Mouse (Mus musculus): ENCODE data around the gene 1810024B03Rik. TPM values are rescaled to one million over a fixed set of nuclear protein-coding genes. Genes with fewer than 3 reads are reported as not detected.
"Not testable (repeated sequence)": the region's sequence is repeated elsewhere in the genome, so short reads cannot be mapped to it uniquely, and the experiment has no call there.

Gene 1810024B03Rik
- polyA plus RNA-seq, 1 experiment from 2014 or later, result 2.8 TPM

GRCm38 (mm10) chr2:127217746-127218145 is 9.7 kb upstream of the 1810024B03Rik start:
- H3K4me3 ChIP-seq (ENCODE audit: low read depth, low read length), result no peak overlapping the region

DNA sequence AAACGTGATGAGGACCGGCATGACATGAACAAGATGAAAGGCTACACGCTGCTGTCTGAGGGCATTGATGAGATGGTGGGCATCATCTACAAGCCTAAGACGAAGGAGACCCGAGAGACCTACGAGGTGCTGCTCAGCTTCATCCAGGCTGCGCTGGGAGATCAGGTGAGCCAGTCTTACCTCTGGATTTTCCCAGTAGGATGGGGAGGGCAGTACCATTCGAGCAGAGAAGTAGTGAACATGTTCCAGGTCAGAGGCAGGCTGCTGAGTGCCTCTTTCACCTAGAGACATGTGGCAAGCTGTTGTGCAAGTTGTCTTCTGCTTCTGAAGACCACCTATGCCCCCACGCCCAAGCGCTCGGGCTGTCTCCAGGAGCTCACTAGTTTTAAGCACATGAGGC is 2.6 kb upstream of the 1810024B03Rik start:
- Histone ChIP-seq H3K36me3 (ENCODE audit: insufficient read depth) (peaks cover 64% of the 10 kb centered on the region), H3K4me1 (ENCODE audit: insufficient read depth) (peaks cover 7% of the 10 kb centered on the region; the same call in 1 of the 2 replicates), H3K9me3 (ENCODE audit: low read depth, low read length) (no peaks in the 10 kb centered on the region), H3K4me3 (ENCODE audit: low read depth, low read length) (no peak overlapping the region), H3K27ac (ENCODE audit: low read depth) (no peak overlapping the region), H3K27me3 (ENCODE audit: insufficient read depth, low read length) (no peaks in the 10 kb centered on the region), H3K4me2 (no peak overlapping the region), H3K9ac (no peak overlapping the region)
- WGBS, result 91% methylated on average over 11 of the region's 11 CpGs
- DNase-seq (no peak), ATAC-seq (ENCODE audit: insufficient read depth) (no peak)
- TF ChIP-seq CTCF (IDR thresholded peaks at IDR 0.05; ENCODE audit: low read depth), result no peak

More at GRCm38 (mm10) chr2:127217746-127218145, 9.7 kb upstream of the 1810024B03Rik start:
- Histone ChIP-seq H3K4me1 (ENCODE audit: insufficient read depth) (no peaks in the 10 kb centered on the region), H3K36me3 (ENCODE audit: insufficient read depth) (peaks cover 98% of the 10 kb centered on the region), H3K27me3 (ENCODE audit: insufficient read depth, low read length) (no peaks in the 10 kb centered on the region), H3K27ac (ENCODE audit: low read depth) (no peak overlapping the region), H3K9me3 (ENCODE audit: low read depth, low read length) (no peaks in the 10 kb centered on the region), H3K4me2 (no peak overlapping the region), H3K9ac (no peak overlapping the region)
- no peak for TF ChIP-seq CTCF (IDR thresholded peaks at IDR 0.05; ENCODE audit: low read depth)
- ATAC-seq (ENCODE audit: insufficient read depth), result no peak
- DNase-seq, result no peak
- WGBS, result 97% methylated on average over 5 of the region's 5 CpGs

GRCm38 (mm10) chr2:127208452-127208769 is 331 bp upstream of the 1810024B03Rik start:
- Histone ChIP-seq H3K4me3 (ENCODE audit: low read depth, low read length) (peak overlapping the region; percentile 87), H3K27me3 (ENCODE audit: insufficient read depth, low read length) (no peaks in the 10 kb centered on the region), H3K4me1 (ENCODE audit: insufficient read depth) (peaks cover 7% of the 10 kb centered on the region; the same call in 1 of the 2 replicates), H3K27ac (ENCODE audit: low read depth) (peak overlapping the region; percentile 72), H3K9ac (peak overlapping the region; percentile 79), H3K36me3 (ENCODE audit: insufficient read depth) (peaks cover 41% of the 10 kb centered on the region), H3K4me2 (peak overlapping the region; percentile 93), H3K9me3 (ENCODE audit: low read depth, low read length) (no peaks in the 10 kb centered on the region)
- ATAC-seq (ENCODE audit: insufficient read depth), result no peak
- under 1% methylated on average over 17 of the region's 17 CpGs for WGBS
- no peak for TF ChIP-seq CTCF (IDR thresholded peaks at IDR 0.05; ENCODE audit: low read depth)
- no peak for DNase-seq

- no peak for ATAC-seq (ENCODE audit: insufficient read depth)
- Histone ChIP-seq H3K9ac (no peak overlapping the region), H3K4me2 (peak overlapping the region; percentile 93; the same call in 1 of the 2 replicates), H3K36me3 (ENCODE audit: insufficient read depth) (peaks cover 26% of the 10 kb centered on the region), H3K4me3 (ENCODE audit: low read depth, low read length) (no peak overlapping the region), H3K9me3 (ENCODE audit: low read depth, low read length) (no peaks in the 10 kb centered on the region), H3K27ac (ENCODE audit: low read depth) (no peak overlapping the region), H3K27me3 (ENCODE audit: insufficient read depth, low read length) (no peaks in the 10 kb centered on the region), H3K4me1 (ENCODE audit: insufficient read depth) (peaks cover 7% of the 10 kb centered on the region; the same call in 1 of the 2 replicates)
- no peak for TF ChIP-seq CTCF (IDR thresholded peaks at IDR 0.05; ENCODE audit: low read depth)
- 90% methylated on average over 2 of the region's 2 CpGs for WGBS
- no peak for DNase-seq
Measured at GRCm38 (mm10) chr2:127206916-127207315, 1.2 kb downstream of the 1810024B03Rik start.

- H3K4me1 ChIP-seq (ENCODE audit: insufficient read depth); H3K9ac ChIP-seq; DNase-seq; H3K9me3 ChIP-seq (ENCODE audit: low read depth, low read length); ATAC-seq (ENCODE audit: insufficient read depth); H3K4me3 ChIP-seq (ENCODE audit: low read depth, low read length); H3K27ac ChIP-seq (ENCODE audit: low read depth); H3K4me2 ChIP-seq; H3K27me3 ChIP-seq (ENCODE audit: insufficient read depth, low read length): not testable (repeated sequence)
- H3K36me3 ChIP-seq (ENCODE audit: insufficient read depth), result peaks cover 17% of the 10 kb centered on the region
- WGBS, result 85% methylated on average over 4 of the region's 4 CpGs
Measured at GRCm38 (mm10) chr2:127205936-127206335, 2.1 kb downstream of the 1810024B03Rik start.

GRCm38 (mm10) chr2:127204932-127205331 is 3.1 kb downstream of the 1810024B03Rik start:
- Histone ChIP-seq H3K27ac (ENCODE audit: low read depth) (no peak overlapping the region), H3K4me2 (no peak overlapping the region), H3K4me1 (ENCODE audit: insufficient read depth) (peaks cover 7% of the 10 kb centered on the region; the same call in 1 of the 2 replicates), H3K4me3 (ENCODE audit: low read depth, low read length) (no peak overlapping the region), H3K27me3 (ENCODE audit: insufficient read depth, low read length) (no peaks in the 10 kb centered on the region), H3K9ac (no peak overlapping the region), H3K9me3 (ENCODE audit: low read depth, low read length) (no peaks in the 10 kb centered on the region), H3K36me3 (ENCODE audit: insufficient read depth) (peaks cover 7% of the 10 kb centered on the region; the same call in 1 of the 2 replicates)
- ATAC-seq (ENCODE audit: insufficient read depth), result no peak
- DNase-seq, result peak; percentile 86
- TF ChIP-seq CTCF (IDR thresholded peaks at IDR 0.05; ENCODE audit: low read depth), result peak; percentile 80
- 34% methylated on average over 3 of the region's 3 CpGs for WGBS

GRCm38 (mm10) chr2:127189574-127189973 is 18.5 kb downstream of the 1810024B03Rik start:
- Histone ChIP-seq H3K4me1 (ENCODE audit: insufficient read depth) (no peaks in the 10 kb centered on the region), H3K27ac (ENCODE audit: low read depth) (no peak overlapping the region), H3K4me2 (no peak overlapping the region), H3K36me3 (ENCODE audit: insufficient read depth) (no peaks in the 10 kb centered on the region), H3K4me3 (ENCODE audit: low read depth, low read length) (no peak overlapping the region), H3K9me3 (ENCODE audit: low read depth, low read length) (no peaks in the 10 kb centered on the region), H3K9ac (no peak overlapping the region), H3K27me3 (ENCODE audit: insufficient read depth, low read length) (no peaks in the 10 kb centered on the region)
- no peak for ATAC-seq (ENCODE audit: insufficient read depth)
- no peak for DNase-seq
- TF ChIP-seq CTCF (IDR thresholded peaks at IDR 0.05; ENCODE audit: low read depth), result no peak
